Mouse (Mus musculus) granulocyte monocyte progenitor cell, adult 5-6 weeks (primary cell): ENCODE measurements at regions not wholly inside any gene's neighbourhood (a gene's known extent, or its start where the extent isn't known, plus 50 kb on each side); places are given as distances from the start of the nearest gene placed in this dataset.

Experiments
- ATAC-seq: replicated peaks from 2 replicates; pipeline ENCODE4 v1.8.0; 2016; ENCODE audit warnings: mild to moderate bottlenecking, moderate TSS enrichment, inconsistent platforms; ENCODE audit not compliant: poor library complexity, severe bottlenecking

- ATAC-seq = peak; percentile 86
Measured at GRCm38 (mm10) chr8:93591608-93592301, 56.1 kb upstream of the Ces5a start.

DNA sequence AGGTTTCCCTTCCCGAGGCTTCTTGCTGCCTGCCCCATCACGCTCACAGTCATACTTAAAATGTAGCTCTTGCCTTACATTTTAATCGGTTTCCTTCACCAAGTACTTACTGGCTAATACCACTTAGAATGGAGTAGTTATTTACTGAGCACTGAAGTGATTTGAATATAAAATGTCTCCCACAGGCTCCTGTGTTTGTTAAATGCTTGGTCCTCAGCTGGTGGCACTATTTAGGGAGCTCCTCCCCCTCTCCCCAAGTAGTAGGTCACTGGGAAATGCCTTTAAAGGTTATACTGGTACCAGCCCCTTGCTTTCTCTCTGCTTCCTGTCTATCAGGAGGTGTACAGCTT lies 56.6 kb upstream of the Ces5a start:
- ATAC-seq = no peak

DNA sequence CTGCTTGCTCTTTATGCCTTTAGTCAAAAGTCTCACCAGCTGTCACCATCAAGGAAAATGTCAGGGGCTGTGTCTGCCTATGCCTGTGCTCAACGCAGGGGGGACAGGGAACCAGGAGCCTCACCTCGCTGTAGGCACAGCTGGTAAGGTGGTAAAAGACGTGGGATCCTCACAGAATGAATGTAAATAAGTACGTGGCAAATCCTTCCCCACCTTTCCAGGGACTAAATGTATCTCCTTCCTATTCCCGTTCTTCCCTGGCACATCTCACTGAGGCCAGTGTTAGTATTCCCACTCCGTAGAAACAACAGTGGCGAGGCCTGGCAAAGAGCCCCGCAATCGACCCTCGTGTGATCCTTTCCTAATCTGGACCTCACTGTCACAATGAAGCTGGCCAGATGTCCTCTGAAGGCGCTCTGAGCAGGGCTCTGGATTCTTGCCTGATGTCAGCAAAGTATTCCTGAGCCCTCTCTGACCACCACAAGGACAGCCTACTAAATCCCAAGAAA lies 63.0 kb upstream of the Ces5a start:
- no peak for ATAC-seq

DNA sequence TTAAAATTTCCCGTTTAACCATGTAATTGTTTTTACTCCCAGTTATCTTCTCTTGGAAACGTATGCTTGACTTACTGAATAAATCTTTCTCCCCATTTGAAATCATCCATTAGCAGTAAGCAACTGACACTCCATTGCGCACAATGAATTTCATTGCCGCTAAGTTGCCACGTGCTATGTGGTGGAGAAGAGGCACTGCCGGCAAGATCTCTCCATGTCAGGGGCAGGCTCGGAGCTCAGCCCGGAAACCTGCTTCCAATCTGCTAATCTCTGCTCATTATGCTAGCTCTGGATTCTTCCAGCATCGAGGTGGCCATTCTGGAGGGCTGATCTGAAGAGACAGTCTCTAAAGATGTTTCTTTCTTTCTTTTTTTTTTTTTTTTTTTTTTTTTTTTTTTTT lies 63.7 kb upstream of the Ces5a start:
- ATAC-seq = no peak

DNA sequence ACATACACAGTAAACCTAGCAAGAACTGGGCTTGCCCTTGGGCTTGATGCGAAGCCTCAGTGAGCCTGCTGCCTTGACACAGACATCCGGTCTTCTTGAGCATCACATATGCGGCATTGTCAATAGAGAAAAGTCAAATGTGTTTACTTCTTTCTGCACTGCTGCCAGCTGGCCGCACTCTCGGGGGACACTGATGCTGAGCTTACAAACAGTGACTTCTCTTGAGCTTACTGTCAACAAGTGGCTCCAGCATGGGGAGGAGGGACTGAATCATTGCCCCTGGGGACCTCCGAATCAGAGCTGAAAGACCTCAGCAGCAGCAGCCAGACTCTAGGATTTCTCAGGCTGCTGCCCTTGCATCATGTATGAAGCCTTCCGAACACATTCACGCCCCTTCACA lies 64.1 kb upstream of the Ces5a start:
- no peak for ATAC-seq

DNA sequence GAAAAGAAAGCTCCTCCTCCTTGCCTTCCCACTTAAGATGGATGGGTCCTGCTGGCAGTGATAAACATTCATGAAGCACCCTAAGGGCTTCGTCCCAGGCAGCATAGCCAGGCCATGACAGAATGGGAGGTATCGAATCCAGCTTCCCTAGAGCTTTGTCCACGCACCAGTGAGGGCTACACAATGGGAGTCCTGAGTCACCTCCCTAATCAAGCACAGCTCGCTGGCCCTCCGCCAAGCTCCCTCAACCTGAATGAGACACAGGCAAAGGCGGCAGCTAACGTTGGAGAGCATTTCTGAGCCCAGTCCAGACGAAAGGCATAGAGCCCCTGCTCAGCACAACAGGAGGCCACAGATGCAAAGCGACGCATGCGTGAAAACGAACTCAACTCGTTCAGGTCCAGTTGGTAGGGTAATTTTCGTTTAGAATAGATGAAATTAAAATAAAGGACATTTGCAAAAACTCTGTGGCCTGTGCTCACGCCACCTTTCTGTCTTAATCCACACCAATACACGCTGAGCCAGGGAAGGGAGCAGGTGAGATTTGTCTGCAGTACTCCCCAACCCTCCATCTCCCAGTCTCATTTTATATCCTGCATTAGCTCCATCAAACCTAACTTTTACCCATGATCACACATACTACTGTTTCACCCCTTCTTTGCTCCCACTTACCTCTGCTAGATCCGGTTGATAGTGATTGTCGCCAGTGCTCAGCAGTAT lies 91.3 kb upstream of the Ces5a start:
- no peak for ATAC-seq

- no peak for ATAC-seq
Measured at GRCm38 (mm10) chr8:93627626-93628025, 92.0 kb upstream of the Ces5a start.

DNA sequence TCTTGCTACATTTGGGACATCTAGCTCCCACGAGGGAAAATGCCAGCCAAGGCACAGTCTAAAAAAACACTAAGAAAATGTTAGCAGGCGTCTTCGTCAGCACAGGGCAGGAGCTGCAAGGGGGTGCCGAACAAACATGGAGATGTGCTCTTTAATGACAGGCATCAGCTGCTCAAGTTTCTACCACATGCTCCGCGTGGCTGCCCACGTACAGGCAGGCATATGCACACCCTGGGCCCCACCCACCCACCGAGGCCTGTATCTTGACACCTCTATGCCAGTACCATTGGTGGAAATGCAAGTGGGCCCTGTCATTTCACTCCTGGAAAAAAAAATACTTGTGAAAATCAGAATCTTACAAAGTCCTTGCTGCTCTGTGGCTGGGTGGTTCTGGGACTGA lies 97.3 kb upstream of the Ces5a start:
- ATAC-seq = no peak

DNA sequence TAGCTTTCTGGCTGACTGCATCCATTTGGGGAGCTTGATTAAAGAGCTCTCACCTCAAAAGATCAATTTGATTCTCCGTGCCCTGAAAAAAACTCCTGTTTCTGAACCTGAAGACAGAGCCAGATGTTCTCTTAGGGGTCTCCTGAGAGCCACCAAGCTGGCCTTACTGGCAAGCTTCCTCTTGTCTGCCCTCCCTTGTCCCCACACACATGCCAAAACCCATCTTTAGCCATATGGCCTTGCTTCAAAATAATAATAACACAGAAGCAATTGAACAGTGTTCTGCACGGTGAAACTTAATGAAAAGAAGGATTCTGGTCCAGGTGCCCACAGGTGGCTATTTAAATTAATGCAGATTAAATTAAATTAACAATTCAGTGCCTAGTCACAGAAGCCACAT lies 107.1 kb upstream of the Ces5a start:
- ATAC-seq = no peak

GRCm38 (mm10) chr8:93643471-93644215 lies 108.0 kb upstream of the Ces5a start:
- no peak for ATAC-seq

DNA sequence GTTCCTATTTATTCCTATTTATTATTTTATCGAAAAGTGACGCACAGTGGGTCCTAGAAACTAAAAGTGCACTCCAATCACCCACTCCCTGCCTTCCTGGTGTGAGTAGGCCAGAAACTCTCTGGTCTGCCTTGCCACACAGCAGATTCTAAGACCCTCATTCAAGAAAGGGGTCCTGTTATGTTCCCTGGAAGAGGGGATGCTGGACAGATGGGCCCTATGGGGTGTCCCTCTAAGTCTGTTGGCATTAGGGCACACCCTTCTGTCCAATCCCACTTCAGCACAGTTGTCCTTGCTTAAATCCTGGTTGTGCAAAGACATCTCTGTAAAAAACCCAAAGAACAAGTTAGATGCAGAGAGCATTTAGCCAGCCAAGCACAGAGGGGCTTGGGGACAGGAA lies 117.8 kb upstream of the Ces5a start:
- ATAC-seq = no peak

DNA sequence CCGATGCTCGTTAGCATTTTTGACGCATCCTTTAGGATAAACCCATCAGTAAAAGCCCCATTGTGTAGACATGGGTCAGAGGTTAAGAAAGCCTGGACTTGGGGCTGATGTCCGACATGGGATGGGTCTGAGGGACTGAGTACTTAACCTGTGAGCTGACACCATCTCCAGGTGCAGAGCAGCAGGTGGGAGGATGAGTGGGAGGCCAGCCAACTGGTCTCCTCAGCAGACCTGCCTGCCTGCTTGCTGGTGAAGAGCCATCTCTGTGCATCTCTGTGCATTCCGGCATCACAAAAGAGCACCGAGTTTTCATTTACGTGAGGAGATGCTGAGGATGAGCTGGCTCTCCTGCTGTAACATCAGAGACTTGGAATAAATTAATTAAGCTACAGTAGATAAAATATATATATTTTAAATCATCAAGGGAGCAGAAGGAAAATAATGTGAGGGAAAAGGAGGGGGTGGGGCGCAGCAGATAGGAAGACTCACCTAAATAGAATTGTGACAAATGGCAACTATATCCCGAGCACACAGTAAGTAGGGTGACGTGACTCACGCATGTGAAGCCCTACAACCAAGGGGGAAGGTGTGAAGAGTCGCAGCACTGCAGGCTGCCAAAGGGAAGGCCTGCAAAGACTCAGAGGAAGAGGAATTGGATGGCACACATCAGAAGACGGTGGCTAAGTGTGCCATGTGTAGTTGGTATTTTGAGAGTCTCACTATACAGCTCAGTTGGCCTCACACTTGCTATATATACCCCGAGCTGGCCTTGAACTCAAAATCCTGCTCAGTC lies 118.5 kb upstream of the Ces5a start:
- no peak for ATAC-seq

DNA sequence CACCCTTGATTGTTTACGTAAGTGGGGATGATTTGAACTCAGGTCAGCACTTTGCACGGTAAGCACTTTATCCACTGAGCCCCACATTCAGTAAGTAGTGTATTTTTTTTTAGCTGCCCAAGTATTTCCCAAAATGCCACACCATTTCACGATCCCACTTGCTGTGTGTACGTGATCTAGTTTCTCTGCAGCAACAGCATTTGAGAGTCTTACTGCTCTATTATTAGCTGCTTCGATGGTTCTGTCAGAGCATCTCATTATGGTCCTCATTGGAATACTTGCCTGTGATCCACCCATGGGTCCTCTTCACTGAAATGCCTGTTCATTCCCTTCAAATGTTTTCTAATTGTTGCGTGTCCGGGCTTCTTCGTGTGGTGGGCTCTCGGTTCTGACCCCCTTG lies 120.1 kb upstream of the Ces5a start:
- no peak for ATAC-seq

DNA sequence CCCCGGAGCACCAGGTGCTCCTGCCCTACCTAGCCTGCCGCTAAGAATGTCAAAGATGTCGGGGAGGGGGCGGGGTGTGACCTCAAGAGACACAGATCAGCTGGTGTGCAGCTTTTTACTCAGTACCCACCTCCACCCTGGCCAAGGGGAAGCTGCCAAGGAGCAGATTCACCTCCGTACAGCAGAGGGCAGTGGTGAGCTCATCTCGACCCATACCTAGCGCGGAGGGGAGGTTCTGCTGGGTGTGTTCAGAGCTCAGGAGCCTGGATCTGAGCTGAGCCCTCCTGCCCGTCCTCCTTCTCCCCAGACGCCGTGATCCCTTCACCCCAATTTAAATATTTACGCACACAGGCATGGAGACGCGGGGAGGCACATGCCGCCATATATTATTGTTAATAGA lies 126.1 kb upstream of the Ces5a start:
- ATAC-seq = peak; percentile 98

DNA sequence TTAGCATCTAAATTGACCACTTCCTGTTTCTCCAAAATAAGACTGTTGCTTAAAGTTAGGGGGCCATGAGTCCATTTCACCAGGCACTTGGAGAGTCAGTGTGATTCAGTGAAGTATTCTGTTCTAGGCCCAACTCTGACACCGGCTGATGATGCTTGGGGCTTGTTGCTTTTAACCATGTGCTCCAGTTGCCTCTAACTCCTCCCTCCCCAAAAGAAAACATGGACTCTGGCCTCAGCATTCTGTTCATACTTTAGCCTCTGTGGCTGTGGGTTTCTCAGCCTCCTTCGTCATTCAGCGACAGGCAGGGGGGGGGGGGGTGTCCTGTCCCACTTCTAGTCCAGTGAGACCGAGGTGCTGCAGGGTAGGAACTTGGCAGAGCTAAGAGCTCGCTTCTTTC lies 126.6 kb upstream of the Ces5a start:
- no peak for ATAC-seq

DNA sequence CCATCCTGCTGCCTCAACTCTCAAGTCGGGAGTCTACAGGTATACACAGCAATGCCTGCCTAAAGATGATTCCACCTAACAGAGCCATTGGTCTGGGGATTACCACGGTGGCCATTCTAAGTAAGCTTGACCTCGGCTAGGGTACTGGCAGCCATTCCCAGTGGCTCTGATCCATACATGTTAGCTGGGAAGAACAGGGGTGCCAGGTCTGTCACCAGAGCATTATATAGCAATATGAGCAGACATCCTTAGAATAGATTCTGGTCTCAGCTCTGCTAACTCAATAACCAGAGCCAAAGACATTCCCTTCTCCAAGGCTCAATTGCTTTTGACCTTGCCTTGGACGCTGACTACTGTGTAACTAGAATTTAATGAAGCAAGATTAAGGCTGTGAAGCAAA lies 128.2 kb upstream of the Ces5a start:
- ATAC-seq = no peak

DNA sequence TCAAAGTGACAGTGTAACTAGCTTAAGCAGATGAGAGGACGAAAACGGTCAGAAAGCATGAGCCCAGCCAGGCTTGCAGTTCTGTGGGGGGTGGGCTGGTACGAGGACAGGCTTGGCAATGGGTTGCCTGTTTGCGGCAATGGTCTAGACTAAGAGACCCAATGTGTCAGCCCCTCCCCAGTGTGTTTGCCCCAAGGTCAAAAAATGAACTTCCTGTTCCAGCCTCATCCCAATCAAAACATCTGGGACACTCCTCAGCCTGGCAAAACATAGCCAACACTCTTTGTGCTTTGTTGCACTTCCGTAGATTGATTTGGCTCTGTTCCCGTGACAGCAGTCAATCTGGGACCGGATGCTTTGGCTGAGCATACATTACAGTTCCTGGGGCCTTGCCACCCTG lies 132.7 kb upstream of the Ces5a start:
- no peak for ATAC-seq

- no peak for ATAC-seq
Measured at GRCm38 (mm10) chr8:93674721-93675120, 135.0 kb upstream of the Gnao1 start.

GRCm38 (mm10) chr8:93683773-93684391 lies 125.9 kb upstream of the Gnao1 start:
- no peak for ATAC-seq

- no peak for ATAC-seq
Measured at GRCm38 (mm10) chr8:93684392-93684791, 125.4 kb upstream of the Gnao1 start.
